Mouse (Mus musculus): ENCODE data around the gene Ctsm.
"Not testable (repeated sequence)": the region's sequence is repeated elsewhere in the genome, so short reads cannot be mapped to it uniquely, and the experiment has no call there.

The Ctsm gene

GRCm38 (mm10) chr13:61541631-61542030 is at the start of gene Ctsm:
TSS of gene Ctsm (minus strand) at chr13:61541839.
- no peak for DNase-seq (ENCODE audit: low read depth in 2 of 2, low spot score in 2 of 2)

GRCm38 (mm10) chr13:61570027-61570426 is 28.4 kb upstream of the Ctsm start, which contains the start of gene Cts3:
TSS of gene Cts3 (minus strand) at chr13:61570127.
- no peak for DNase-seq (ENCODE audit: low read depth in 2 of 2, low spot score in 2 of 2)

DNA sequence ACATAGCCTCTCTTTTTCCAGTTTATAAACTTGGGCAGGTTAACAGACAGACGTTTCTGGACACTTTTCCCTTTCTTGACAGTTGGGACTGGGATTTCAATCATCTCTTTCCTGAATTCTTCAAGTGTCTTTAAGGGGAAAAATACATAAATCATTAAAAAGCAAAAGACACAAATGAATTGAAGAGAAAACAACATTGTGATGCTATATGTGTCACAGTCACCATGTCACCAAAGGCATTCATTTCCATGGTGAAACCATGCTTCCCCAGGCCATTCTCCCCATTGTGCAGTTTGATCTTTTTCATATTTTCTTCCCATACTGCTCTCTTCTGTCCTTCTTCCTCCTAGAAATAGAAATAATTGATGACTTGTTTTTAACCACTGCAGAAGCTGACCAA is 26.4 kb upstream of the Ctsm start, which contains the start of gene Gm49352:
Gene Gm49352, minus strand, starts transcription at position 101 of the 400 bp plus-strand sequence.
- not testable (repeated sequence) for DNase-seq (ENCODE audit: low read depth in 2 of 2, low spot score in 2 of 2)
